Mouse (Mus musculus) C2C12 (cell line): Measurements from ENCODE around the gene Tex12.

ENCODE experiments used
- MYOD1 ChIP-seq: IDR thresholded peaks from one replicate; pipeline ENCODE4 v1.6.1; 2011; ENCODE audit warnings: low read depth; ENCODE audit not compliant: control insufficient read depth, insufficient read length
- USF1 ChIP-seq: IDR thresholded peaks from one replicate; pipeline ENCODE4 v1.6.1; 2011; ENCODE audit warnings: low read depth, mild to moderate bottlenecking, control low read depth, moderate library complexity

GRCm38 (mm10) chr9:50522574-50522973 lies 38.6 kb downstream of the Tex12 start:
- TF ChIP-seq MYOD1 (no peak), USF1 (no peak)
